Mouse (Mus musculus) hindbrain, embryonic 10.5 days (tissue): ENCODE measurements around the gene Fam167b. TPM values are rescaled to one million over a fixed set of nuclear protein-coding genes. Genes with fewer than 3 reads are reported as not detected.
"Not testable (repeated sequence)": the region's sequence is repeated elsewhere in the genome, so short reads cannot be mapped to it uniquely, and the experiment has no call there.

ENCODE experiments used
- DNase-seq: peaks from one replicate; pipeline ENCODE4 v3.0.0-alpha.2; 2017; ENCODE audit warnings: low spot score
- H3K27ac ChIP-seq: fragments of 300-500 bp; sonication (generic); 2 replicates; pipeline ENCODE4 v1.5.1; 2016; ENCODE audit warnings: mild to moderate bottlenecking, moderate library complexity
- H3K27me3 ChIP-seq: fragments of 300-500 bp; sonication (generic); 2 replicates; pipeline ENCODE4 v1.6.1; 2016; ENCODE audit warnings: mild to moderate bottlenecking; ENCODE audit not compliant: poor library complexity, insufficient read depth, severe bottlenecking
- H3K36me3 ChIP-seq: fragments of 300-500 bp; sonication (generic); 2 replicates; pipeline ENCODE4 v1.6.1; 2016; ENCODE audit warnings: mild to moderate bottlenecking, moderate library complexity
- H3K4me1 ChIP-seq: fragments of 300-500 bp; sonication (generic); replicated peaks from 2 replicates; pipeline ENCODE4 v1.6.1; 2016; ENCODE audit warnings: mild to moderate bottlenecking
- H3K4me3 ChIP-seq: fragments of 300-500 bp; sonication (generic); 2 replicates; pipeline ENCODE4 v1.5.1; 2016; ENCODE audit warnings: mild to moderate bottlenecking, moderate library complexity
- H3K9me3 ChIP-seq: fragments of 300-500 bp; sonication (generic); 2 replicates; pipeline ENCODE4 v1.6.1; 2016; ENCODE audit warnings: mild to moderate bottlenecking, moderate library complexity
- WGBS: fragments of 180-500 bp; shearing (Covaris S2); methylation state at CpG from one replicate; pipeline ENCODE4 v1.1.7; 2016; 5-methylcytosine and 5-hydroxymethylcytosine counted together
- polyA plus RNA-seq: library from polyadenylated mRNA; unstranded; fragments of >200 nt; fragmentation: Nextera tagmentation; extraction: Ambion mirVana; gene quantifications from 2 replicates; pipeline ENCODE4 v1.2.1, GENCODE M21; 2016

The Fam167b gene
- polyA plus RNA-seq, 1 experiment from 2014 or later = 0.46 TPM

DNA sequence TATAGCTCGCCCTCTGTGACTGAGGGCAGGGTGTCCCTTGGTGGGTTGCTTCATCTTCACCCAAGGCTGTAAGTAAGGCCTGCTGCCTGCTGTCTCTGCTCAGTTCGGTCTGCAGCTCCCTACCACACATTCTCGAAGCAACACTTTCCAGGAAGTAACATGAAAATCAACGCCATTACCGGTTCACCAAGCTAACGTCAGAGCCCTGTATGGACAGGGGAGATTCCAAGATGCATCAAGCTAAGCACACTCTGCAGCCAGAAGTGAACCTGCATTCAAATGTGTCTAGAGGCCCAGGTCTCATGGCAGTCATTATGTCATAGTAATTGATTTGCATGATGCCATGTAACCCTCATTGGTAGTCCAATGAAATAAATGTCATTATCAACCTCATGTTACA is 8.3 kb downstream of the Fam167b start:
- no peaks in the 10 kb centered on the region for H3K9me3 ChIP-seq
- 90% methylated on average over 6 of the region's 6 CpGs for whole genome bisulfite sequencing

DNA sequence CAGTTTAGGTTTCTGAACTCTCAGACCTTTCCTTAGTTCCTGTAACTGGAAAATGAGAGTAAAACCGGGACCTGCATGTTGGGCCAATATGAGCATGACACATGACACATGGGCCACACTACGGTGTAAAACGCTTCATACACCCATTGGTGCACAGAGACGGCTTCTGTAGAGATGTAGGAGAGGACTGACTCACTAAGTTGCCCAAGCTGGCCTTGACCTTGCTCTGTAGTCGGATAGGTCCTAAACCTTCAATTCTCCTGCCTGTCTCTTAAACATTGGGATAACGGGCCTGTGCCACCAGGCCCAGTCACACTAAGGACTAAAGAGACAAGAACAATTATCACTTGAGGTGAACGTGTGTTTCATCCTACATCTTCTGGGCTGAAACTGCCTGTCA is 10.0 kb downstream of the Fam167b start:
- H3K36me3 ChIP-seq = no peaks in the 10 kb centered on the region
- H3K9me3 ChIP-seq = no peaks in the 10 kb centered on the region
- peaks cover 7% of the 10 kb centered on the region for H3K4me1 ChIP-seq
- WGBS = 87% methylated on average over 7 of the region's 7 CpGs
- DNase-seq = no peak
- no peaks in the 10 kb centered on the region for H3K27me3 ChIP-seq
- no peak overlapping the region for H3K4me3 ChIP-seq
- no peak overlapping the region for H3K27ac ChIP-seq

More for the DNA sequence above, 8.3 kb downstream of the Fam167b start:
- H3K36me3 ChIP-seq = no peaks in the 10 kb centered on the region
- H3K27me3 ChIP-seq = no peaks in the 10 kb centered on the region
- no peak overlapping the region for H3K27ac ChIP-seq
- DNase-seq = no peak
- H3K4me3 ChIP-seq = no peak overlapping the region
- peaks cover 3% of the 10 kb centered on the region for H3K4me1 ChIP-seq

DNA sequence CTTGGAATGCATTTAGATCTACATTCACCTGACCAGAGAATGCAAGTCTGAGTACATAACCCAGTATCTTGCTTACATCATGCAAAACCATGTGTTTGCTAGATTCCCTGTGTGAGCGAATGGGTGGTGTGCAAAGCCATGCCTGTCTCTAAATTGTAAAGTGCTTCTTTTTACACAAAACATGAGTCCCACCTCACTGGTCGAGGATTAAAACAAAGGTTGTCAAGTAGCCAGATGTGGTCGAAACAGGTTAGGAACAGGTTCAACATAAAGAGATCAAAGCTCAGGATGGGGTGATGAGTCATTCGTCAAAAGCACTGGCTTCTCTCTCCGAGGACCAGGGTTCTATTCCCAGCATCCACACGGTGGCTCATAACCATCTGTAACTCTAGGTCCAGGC is 13.2 kb downstream of the Fam167b start:
- Histone ChIP-seq H3K9me3 (no peaks in the 10 kb centered on the region), H3K36me3 (no peaks in the 10 kb centered on the region), H3K27me3 (no peaks in the 10 kb centered on the region), H3K27ac (no peak overlapping the region), H3K4me1 (peaks cover 9% of the 10 kb centered on the region), H3K4me3 (no peak overlapping the region)
- WGBS = 84% methylated on average over 6 of the region's 6 CpGs
- no peak for DNase-seq

- no peaks in the 10 kb centered on the region for H3K9me3 ChIP-seq
- no peaks in the 10 kb centered on the region for H3K27me3 ChIP-seq
- no peak overlapping the region for H3K4me3 ChIP-seq
- peak; percentile 47 for DNase-seq
- no peak overlapping the region for H3K27ac ChIP-seq
- 50% methylated on average over 8 of the region's 8 CpGs for WGBS
- H3K4me1 ChIP-seq = peaks cover 9% of the 10 kb centered on the region
- no peaks in the 10 kb centered on the region for H3K36me3 ChIP-seq
These were observed 14.6 kb downstream of the Fam167b start for GRCm38 (mm10) chr4:129563718-129564117.

DNA sequence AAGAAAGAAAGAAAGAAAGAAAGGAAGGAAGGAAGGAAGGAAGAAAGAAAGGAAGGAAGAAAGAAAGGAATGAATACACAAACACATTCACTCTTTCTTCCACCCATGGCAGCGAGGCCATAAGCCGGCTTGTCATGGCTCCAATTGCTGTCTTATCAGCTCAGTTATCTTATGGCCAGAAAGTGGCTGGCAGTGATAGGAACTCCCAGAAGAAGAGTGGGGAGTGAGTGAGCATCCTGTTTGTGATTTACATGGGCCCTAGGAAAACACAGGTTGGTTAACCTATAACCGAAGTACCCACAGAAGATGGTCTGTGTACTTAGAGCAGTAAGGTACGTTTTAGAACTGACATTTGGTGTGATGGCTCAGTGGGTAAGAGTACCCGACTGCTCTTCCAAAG is 17.2 kb downstream of the Fam167b start:
- no peak overlapping the region for H3K4me3 ChIP-seq
- peaks cover 21% of the 10 kb centered on the region for H3K4me1 ChIP-seq
- DNase-seq = no peak
- H3K36me3 ChIP-seq = no peaks in the 10 kb centered on the region
- no peak overlapping the region for H3K27ac ChIP-seq
- H3K9me3 ChIP-seq = no peaks in the 10 kb centered on the region
- WGBS = 86% methylated on average over 5 of the region's 5 CpGs
- 0 out of 2 replicates have a peak, but pooled peaks cover 6% of the 10 kb centered on the region for H3K27me3 ChIP-seq

- no peak overlapping the region for H3K27ac ChIP-seq
- 81% methylated on average over 12 of the region's 12 CpGs for WGBS
- H3K36me3 ChIP-seq = no peaks in the 10 kb centered on the region
- H3K27me3 ChIP-seq = 0 out of 2 replicates have a peak, but pooled peaks cover 19% of the 10 kb centered on the region
- H3K4me3 ChIP-seq = no peak overlapping the region
- no peak for DNase-seq
- H3K4me1 ChIP-seq = peaks cover 24% of the 10 kb centered on the region
- no peaks in the 10 kb centered on the region for H3K9me3 ChIP-seq
These were observed 19.9 kb downstream of the Fam167b start for GRCm38 (mm10) chr4:129558321-129558955.

DNA sequence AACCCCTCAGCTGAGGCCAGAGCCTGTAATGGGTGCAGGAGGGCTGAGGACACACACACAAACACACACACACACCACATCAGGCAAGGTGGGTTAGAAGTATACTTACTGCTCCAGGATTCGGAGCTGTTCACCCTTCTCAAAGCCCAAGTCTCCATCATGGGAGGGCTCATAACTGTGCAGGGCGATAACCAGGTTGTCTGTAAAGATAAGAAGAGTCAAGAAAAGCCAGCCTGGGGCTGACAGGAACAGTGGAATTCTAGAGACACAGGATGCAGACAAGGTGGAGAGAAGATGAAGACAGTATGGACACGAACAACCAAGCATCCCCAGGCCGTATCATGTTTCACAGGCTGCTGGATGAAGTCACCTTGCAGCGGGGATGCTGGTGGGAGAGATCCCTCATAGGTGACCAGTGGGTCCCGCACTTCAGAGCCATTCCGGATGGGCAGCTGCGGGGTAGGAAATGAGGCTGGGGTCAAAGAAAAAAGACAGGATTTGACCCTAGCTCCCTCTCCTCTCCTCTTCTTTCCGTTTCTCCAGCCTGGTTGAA is 21.0 kb downstream of the Fam167b start:
- DNase-seq = no peak
- H3K4me1 ChIP-seq = peaks cover 21% of the 10 kb centered on the region
- no peaks in the 10 kb centered on the region for H3K9me3 ChIP-seq
- peak overlapping the region; percentile 54; the same call in 1 of the 2 replicates for H3K4me3 ChIP-seq
- 80% methylated on average over 9 of the region's 9 CpGs for WGBS
- no peaks in the 10 kb centered on the region for H3K36me3 ChIP-seq
- H3K27me3 ChIP-seq = 0 out of 2 replicates have a peak, but pooled peaks cover 19% of the 10 kb centered on the region
- peak overlapping the region; percentile 81 for H3K27ac ChIP-seq

- no peaks in the 10 kb centered on the region for H3K36me3 ChIP-seq
- H3K4me3 ChIP-seq = peak overlapping the region; percentile 54
- no peaks in the 10 kb centered on the region for H3K9me3 ChIP-seq
- peak; percentile 91 for DNase-seq
- WGBS = 9% methylated on average over 33 of the region's 33 CpGs
- peak overlapping the region; percentile 81 for H3K27ac ChIP-seq
- H3K27me3 ChIP-seq = 0 out of 2 replicates have a peak, but pooled peaks cover 19% of the 10 kb centered on the region
- H3K4me1 ChIP-seq = peaks cover 21% of the 10 kb centered on the region
These were observed 21.7 kb downstream of the Fam167b start for GRCm38 (mm10) chr4:129556532-129557223.

- Histone ChIP-seq H3K4me1 (peaks cover 21% of the 10 kb centered on the region), H3K36me3 (no peaks in the 10 kb centered on the region), H3K9me3 (no peaks in the 10 kb centered on the region), H3K27ac (peak overlapping the region; percentile 81), H3K4me3 (peak overlapping the region; percentile 54), H3K27me3 (0 out of 2 replicates have a peak, but pooled peaks cover 19% of the 10 kb centered on the region)
- WGBS = under 1% methylated on average over 24 of the region's 24 CpGs
- DNase-seq = no peak
These were observed 22.4 kb downstream of the Fam167b start for GRCm38 (mm10) chr4:129555862-129556531.

- H3K27ac ChIP-seq = peak overlapping the region; percentile 81
- 0 out of 2 replicates have a peak, but pooled peaks cover 19% of the 10 kb centered on the region for H3K27me3 ChIP-seq
- no peaks in the 10 kb centered on the region for H3K36me3 ChIP-seq
- peak; percentile 64 for DNase-seq
- peaks cover 22% of the 10 kb centered on the region for H3K4me1 ChIP-seq
- WGBS = 4% methylated on average over 16 of the region's 16 CpGs
- peak overlapping the region; percentile 54 for H3K4me3 ChIP-seq
- no peaks in the 10 kb centered on the region for H3K9me3 ChIP-seq
These were observed 22.9 kb downstream of the Fam167b start for GRCm38 (mm10) chr4:129555421-129555861.

GRCm38 (mm10) chr4:129554512-129554911 is 23.8 kb downstream of the Fam167b start:
- H3K27ac ChIP-seq, H3K9me3 ChIP-seq, H3K36me3 ChIP-seq, H3K4me3 ChIP-seq, DNase-seq: not testable (repeated sequence)
- Histone ChIP-seq H3K4me1 (peaks cover 28% of the 10 kb centered on the region), H3K27me3 (0 out of 2 replicates have a peak, but pooled peaks cover 19% of the 10 kb centered on the region)
- 87% methylated on average over 6 of the region's 6 CpGs for WGBS

DNA sequence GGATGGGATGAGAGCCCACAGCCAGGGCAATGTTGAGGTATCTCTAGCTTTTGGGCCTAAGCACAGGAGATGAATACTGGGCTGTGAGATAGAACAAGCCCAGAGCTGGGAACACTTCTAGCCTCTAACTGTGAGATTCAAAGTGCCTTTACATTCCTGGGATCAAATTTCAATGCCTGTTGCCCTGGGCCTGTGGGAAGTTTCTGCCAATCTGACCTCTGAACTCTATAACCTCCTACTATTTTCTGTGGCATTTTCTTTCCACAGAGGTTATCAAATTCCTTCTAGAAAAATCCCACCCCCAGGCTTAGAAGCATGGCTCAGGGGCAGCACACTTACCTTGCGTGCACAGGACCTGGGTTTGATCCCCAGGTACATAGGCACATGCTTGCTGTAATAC is 28.1 kb downstream of the Fam167b start:
- peaks cover 8% of the 10 kb centered on the region for H3K4me1 ChIP-seq
- 0 out of 2 replicates have a peak, but pooled peaks cover 5% of the 10 kb centered on the region for H3K27me3 ChIP-seq
- DNase-seq = peak; percentile 7
- H3K9me3 ChIP-seq = no peaks in the 10 kb centered on the region
- peaks cover 3% of the 10 kb centered on the region; the same call in 1 of the 2 replicates for H3K36me3 ChIP-seq
- 57% methylated on average over 1 of the region's 1 CpGs for WGBS
- no peak overlapping the region for H3K4me3 ChIP-seq
- no peak overlapping the region for H3K27ac ChIP-seq
